Mouse (Mus musculus) heart, embryonic 11.5 days (tissue): ENCODE results near the gene Zfp653. TPM values are rescaled to one million over a fixed set of nuclear protein-coding genes. Genes with fewer than 3 reads are reported as not detected.

Experiments
- ATAC-seq: fragments of 200-750 bp; cut with Nextera tagmentation; replicated peaks from 2 replicates; pipeline ENCODE4 v1.8.0; 2017; ENCODE audit warnings: moderate library complexity; ENCODE audit not compliant: insufficient number of reproducible peaks, low FRiP score, low TSS enrichment
- H3K27ac ChIP-seq: fragments of 300-500 bp; sonication (generic); 2 replicates; pipeline ENCODE4 v1.5.1; 2014; ENCODE audit warnings: mild to moderate bottlenecking, low read depth, low read length
- H3K27me3 ChIP-seq: fragments of 300-500 bp; sonication (generic); 2 replicates; pipeline ENCODE4 v1.6.1; 2014; ENCODE audit warnings: mild to moderate bottlenecking, low read length, mixed read lengths; ENCODE audit not compliant: control insufficient read depth, insufficient read depth
- H3K36me3 ChIP-seq: fragments of 300-500 bp; sonication (generic); 2 replicates; pipeline ENCODE4 v1.6.1; 2014; ENCODE audit warnings: mild to moderate bottlenecking, low read length, moderate library complexity, mixed read lengths; ENCODE audit not compliant: control insufficient read depth, insufficient read depth
- H3K4me1 ChIP-seq: fragments of 300-500 bp; sonication (generic); 2 replicates; pipeline ENCODE4 v1.6.1; 2014; ENCODE audit warnings: low read length; ENCODE audit not compliant: control insufficient read depth, insufficient read depth
- H3K4me2 ChIP-seq: fragments of 300-500 bp; sonication (generic); 2 replicates; pipeline ENCODE4 v1.6.1; 2014; ENCODE audit warnings: mild to moderate bottlenecking, moderate library complexity
- H3K4me3 ChIP-seq: fragments of 300-500 bp; sonication (generic); 2 replicates; pipeline ENCODE4 v1.5.1; 2014; ENCODE audit warnings: low read depth, low read length
- H3K9ac ChIP-seq: fragments of 300-500 bp; sonication (generic); 2 replicates; pipeline ENCODE4 v1.6.1; 2014; ENCODE audit warnings: mild to moderate bottlenecking, low read depth, low read length, moderate library complexity
- H3K9me3 ChIP-seq: fragments of 300-500 bp; sonication (generic); replicated peaks from 2 replicates; pipeline ENCODE4 v1.6.1; 2016; ENCODE audit warnings: low read length; ENCODE audit not compliant: control insufficient read depth
- WGBS: fragments of 180-500 bp; shearing (Covaris S2); extraction: QIAGEN DNeasy Blood & Tissue Kit; methylation state at CpG from one replicate; pipeline ENCODE4 v1.1.7; 2014; ENCODE audit not compliant: insufficient replicate concordance; 5-methylcytosine and 5-hydroxymethylcytosine counted together
- polyA plus RNA-seq: library from polyadenylated mRNA; unstranded; fragments of >200 nt; fragmentation: Nextera tagmentation; extraction: Ambion mirVana; gene quantifications from 2 replicates; pipeline ENCODE4 v1.2.1, GENCODE M21; 2014

Gene Zfp653
- polyA plus RNA-seq, 1 experiment from 2014 or later: 6.7 TPM

DNA sequence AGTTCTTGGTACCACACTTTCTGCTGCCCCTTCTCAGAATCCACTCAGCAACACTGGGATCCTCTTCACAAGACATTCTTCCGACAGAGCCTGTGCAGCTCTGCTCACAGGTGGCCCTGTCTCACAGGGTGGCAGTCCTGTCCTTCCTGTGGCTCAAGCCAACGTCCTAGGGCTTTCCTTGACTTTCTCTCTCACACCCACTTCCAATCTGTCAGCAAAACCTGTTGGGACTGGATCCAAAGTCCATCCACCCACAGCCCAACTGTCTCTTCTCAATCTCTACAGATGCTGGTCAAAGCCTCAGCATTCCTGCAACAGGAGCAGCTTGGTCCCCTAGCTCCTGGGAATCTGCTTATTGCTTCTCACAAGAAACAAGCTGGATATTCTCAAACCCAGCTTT lies 9.8 kb downstream of the Zfp653 start:
- no peak for ATAC-seq
- no peak overlapping the region for H3K4me2 ChIP-seq
- 82% methylated on average over 2 of the region's 2 CpGs for WGBS
- no peak overlapping the region for H3K27ac ChIP-seq
- no peaks in the 10 kb centered on the region for H3K4me1 ChIP-seq
- no peak overlapping the region for H3K4me3 ChIP-seq
- peaks cover 33% of the 10 kb centered on the region for H3K36me3 ChIP-seq
- H3K9me3 ChIP-seq: no peaks in the 10 kb centered on the region
- no peak overlapping the region for H3K9ac ChIP-seq
- 0 out of 2 replicates have a peak, but pooled peaks cover 2% of the 10 kb centered on the region for H3K27me3 ChIP-seq

DNA sequence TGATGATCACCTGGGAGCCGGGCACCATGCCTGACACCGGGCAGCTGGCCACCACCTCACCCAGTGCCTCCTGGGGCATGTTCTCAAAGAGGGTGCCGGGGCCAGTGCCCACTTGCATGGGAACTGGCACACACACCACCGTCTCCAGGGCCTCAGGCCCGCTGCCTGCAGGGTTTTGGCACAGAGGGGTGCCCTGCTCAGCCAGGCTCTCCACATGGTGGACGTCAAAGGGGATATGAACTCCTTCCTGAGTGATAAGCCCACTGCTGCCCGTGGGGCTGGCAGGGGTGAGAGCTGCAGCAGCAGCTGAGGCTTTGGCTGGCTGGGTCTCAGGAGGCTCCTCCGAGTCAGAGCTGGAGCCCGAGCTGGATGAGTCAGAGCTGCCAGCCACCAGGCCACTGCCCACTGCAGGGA lies 13.2 kb downstream of the Zfp653 start:
- H3K9ac ChIP-seq: no peak overlapping the region
- 80% methylated on average over 9 of the region's 9 CpGs for WGBS
- peaks cover 9% of the 10 kb centered on the region for H3K36me3 ChIP-seq

DNA sequence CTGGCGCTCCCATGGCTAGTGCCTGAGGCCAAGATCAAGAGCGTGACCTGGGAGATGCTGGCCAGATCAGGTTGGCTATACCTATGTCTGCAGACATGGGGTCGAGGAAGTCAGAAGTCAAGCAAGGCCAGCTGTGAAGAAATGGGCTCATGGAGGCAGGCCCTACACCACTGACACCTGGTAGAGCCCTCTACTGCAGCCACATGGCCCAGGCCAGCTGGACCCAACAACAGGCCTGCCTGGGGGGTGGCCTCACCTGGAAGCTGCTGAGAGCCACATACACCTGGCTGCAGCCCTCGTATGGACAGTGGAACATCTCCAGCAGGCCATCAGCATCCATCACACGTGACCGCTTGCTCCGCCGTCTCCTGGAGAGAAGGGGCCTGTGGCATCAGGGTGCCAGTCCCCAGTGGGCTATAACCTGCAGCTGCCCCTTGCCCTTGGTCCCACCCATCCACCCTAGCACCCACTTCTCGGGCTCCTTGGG lies 14.1 kb downstream of the Zfp653 start:
- Histone ChIP-seq H3K27ac (no peak overlapping the region), H3K9me3 (no peaks in the 10 kb centered on the region), H3K27me3 (peaks cover 35% of the 10 kb centered on the region), H3K36me3 (peaks cover 9% of the 10 kb centered on the region), H3K4me2 (no peak overlapping the region), H3K9ac (no peak overlapping the region), H3K4me1 (0 out of 2 replicates have a peak, but pooled peaks cover 6% of the 10 kb centered on the region), H3K4me3 (no peak overlapping the region)
- 89% methylated on average over 9 of the region's 9 CpGs for WGBS
- ATAC-seq: no peak

More for the DNA sequence above, 13.2 kb downstream of the Zfp653 start:
- Histone ChIP-seq H3K27ac (no peak overlapping the region), H3K27me3 (peaks cover 26% of the 10 kb centered on the region), H3K9me3 (no peaks in the 10 kb centered on the region), H3K4me2 (no peak overlapping the region), H3K4me3 (no peak overlapping the region), H3K4me1 (0 out of 2 replicates have a peak, but pooled peaks cover 6% of the 10 kb centered on the region)
- no peak for ATAC-seq

DNA sequence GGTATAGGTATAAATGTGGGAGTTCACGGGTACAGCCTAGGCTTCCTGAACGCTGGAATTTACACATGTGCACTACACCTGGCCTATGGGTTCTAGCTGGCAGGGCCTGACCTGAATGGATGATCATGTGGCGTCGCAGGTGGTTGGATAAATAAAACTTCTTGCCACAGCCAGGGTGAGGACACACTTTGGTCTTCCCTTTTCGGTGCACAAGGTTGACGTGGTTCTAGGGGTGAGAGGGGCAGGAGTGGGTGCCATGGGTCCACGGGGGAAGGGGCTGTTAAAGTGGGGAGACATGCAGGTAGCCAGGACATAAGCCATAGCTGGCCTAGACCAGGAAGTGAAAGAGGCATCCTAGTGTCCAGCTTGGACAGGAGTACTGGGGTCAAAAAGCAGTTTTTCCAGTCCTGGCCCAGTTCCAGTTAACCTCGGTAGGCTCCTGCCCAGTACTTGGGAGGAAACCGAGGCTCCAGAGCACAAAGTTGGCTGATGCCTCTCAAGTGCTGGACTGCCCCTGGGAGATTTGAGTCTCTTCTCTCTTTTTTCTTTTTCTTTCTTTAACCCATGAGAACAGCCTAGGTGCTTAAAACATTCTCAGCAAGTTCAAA lies 14.8 kb downstream of the Zfp653 start:
- no peak overlapping the region for H3K4me3 ChIP-seq
- no peak for ATAC-seq
- no peak overlapping the region for H3K9ac ChIP-seq
- no peaks in the 10 kb centered on the region for H3K9me3 ChIP-seq
- peaks cover 9% of the 10 kb centered on the region for H3K36me3 ChIP-seq
- WGBS: 76% methylated on average over 9 of the region's 9 CpGs
- no peak overlapping the region for H3K27ac ChIP-seq
- H3K4me1 ChIP-seq: peaks cover 12% of the 10 kb centered on the region
- peaks cover 42% of the 10 kb centered on the region for H3K27me3 ChIP-seq
- no peak overlapping the region for H3K4me2 ChIP-seq

DNA sequence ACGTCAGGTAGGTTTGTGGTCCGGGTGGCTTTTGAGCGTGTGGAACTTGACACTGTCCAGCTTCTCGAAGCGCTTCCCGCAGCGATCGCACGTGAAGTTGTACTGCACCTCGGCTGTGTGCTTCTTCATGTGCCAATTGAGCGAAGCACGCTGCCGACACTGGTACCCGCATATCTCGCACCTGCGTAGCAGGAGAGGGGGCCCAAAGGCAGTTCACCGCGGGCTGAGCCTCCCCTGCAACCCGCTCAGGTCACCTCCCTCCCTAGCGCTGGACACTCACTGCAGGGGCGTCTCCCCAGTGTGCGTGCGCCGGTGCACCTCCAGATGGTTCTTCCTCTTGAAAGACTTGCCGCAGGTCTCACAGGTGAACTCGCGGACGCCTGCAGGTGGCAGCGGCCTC lies 15.5 kb downstream of the Zfp653 start:
- H3K4me3 ChIP-seq: no peak overlapping the region
- H3K4me1 ChIP-seq: peaks cover 19% of the 10 kb centered on the region
- H3K27me3 ChIP-seq: peaks cover 49% of the 10 kb centered on the region
- H3K9me3 ChIP-seq: no peaks in the 10 kb centered on the region
- H3K9ac ChIP-seq: no peak overlapping the region
- ATAC-seq: no peak
- no peak overlapping the region for H3K27ac ChIP-seq
- H3K4me2 ChIP-seq: no peak overlapping the region
- 33% methylated on average over 29 of the region's 29 CpGs for WGBS
- H3K36me3 ChIP-seq: peaks cover 9% of the 10 kb centered on the region

DNA sequence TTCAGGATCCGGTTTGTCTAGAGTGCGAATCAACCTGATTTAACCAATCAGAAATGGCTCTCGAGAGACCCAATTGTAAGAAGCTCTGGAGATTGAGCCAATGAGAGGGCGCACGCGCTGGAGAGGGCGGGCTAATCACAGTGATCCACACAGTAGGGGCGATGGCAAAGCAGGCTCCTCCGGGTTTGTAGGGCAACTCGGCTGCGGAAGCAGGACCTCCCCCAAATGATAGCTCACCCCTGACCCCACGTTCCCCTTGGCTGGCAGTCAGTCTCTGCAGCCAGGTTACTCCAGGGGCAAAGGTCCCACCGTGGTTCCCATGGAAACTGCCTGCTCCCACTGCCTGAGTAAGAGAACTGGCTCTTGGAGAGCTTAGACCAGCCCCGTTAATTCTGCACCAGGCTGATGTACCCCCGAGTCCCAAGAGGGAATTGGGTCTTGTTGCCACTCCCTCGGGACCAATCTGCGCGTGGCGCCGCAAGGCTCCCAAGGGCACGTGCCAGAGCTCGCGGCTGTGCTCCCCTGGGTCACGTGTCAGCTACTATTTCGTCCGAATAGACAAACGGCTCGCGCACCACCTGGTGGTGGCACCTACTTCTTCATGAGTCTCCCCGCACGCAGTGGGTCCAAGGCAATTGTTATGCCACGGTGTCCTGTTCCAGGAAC lies 16.6 kb downstream of the Zfp653 start:
- Histone ChIP-seq H3K4me3 (peak overlapping the region; percentile 5; the same call in 1 of the 2 replicates), H3K36me3 (peaks cover 6% of the 10 kb centered on the region), H3K27ac (no peak overlapping the region), H3K9me3 (no peaks in the 10 kb centered on the region), H3K4me2 (peak overlapping the region; percentile 34), H3K9ac (no peak overlapping the region), H3K27me3 (peaks cover 61% of the 10 kb centered on the region), H3K4me1 (peaks cover 28% of the 10 kb centered on the region)
- ATAC-seq: 0 out of 2 replicates have a peak, but pooled peaks have one; percentile 35
- WGBS: 2% methylated on average over 32 of the region's 32 CpGs

DNA sequence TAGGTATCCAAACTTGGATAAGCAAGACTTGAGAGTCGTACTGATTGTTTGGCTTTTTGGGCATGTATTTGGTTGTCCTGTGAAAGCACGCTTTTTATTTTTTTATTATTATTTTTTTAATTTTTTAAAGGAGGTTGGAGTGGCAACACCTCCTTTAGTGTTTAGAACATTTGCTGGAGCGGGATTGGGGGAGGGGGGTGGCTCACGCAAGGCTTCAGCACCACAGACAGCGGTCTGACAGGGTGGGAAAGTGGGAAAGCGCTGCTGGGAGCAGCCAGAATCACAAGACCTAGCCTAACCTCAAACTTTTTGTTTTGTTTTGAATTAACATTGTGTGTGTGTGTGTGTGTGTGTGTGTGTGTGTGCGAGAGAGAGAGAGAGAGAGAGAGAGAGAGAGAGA lies 17.5 kb downstream of the Zfp653 start:
- Histone ChIP-seq H3K27ac (no peak overlapping the region), H3K36me3 (peaks cover 4% of the 10 kb centered on the region; the same call in 1 of the 2 replicates), H3K27me3 (peaks cover 69% of the 10 kb centered on the region), H3K4me1 (peaks cover 28% of the 10 kb centered on the region), H3K9ac (no peak overlapping the region), H3K9me3 (no peaks in the 10 kb centered on the region), H3K4me2 (no peak overlapping the region), H3K4me3 (no peak overlapping the region)
- WGBS: 25% methylated on average over 6 of the region's 7 CpGs
- no peak for ATAC-seq

DNA sequence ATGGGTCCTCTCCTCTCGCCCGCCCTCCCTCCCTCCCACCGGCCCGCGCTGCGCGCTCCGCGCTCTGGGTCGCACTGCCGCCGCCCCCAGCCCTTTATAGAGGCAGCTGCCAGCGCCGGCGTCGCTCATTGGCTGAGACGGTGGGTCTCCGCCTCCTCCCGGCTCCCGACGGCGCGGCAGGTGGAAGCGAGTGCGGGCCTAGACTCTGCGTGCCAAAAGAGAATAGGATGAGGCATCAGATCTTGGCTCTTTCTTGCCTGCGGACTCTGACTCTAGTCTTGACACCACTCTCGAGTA lies 19.3 kb downstream of the Zfp653 start, which contains the start of gene Elavl3:
Elavl3 (minus strand) TSS at position 66 of the 297 bp plus-strand sequence.
- Histone ChIP-seq H3K4me1 (peaks cover 28% of the 10 kb centered on the region), H3K27me3 (peaks cover 73% of the 10 kb centered on the region), H3K9ac (no peak within 1 kb of the TSS), H3K9me3 (no peaks in the 10 kb centered on the region), H3K36me3 (no peaks in the 10 kb centered on the region), H3K27ac (no peak within 1 kb of the TSS), H3K4me2 (peak within 1 kb of the TSS; percentile 66), H3K4me3 (peak within 1 kb of the TSS; percentile 39)
- no peak for ATAC-seq
- WGBS: 2% methylated on average over 26 of the region's 28 CpGs
